Comparison of ENCODE assay signal across 24 mouse cellular contexts in genomic region chr5:31693191-31693590, GRCm38 (mm10). TPM values are rescaled to one million over a fixed set of nuclear protein-coding genes. Genes with fewer than 3 reads are reported as not detected.
DNase-seq lines count a peak whose midpoint lies in the region; ATAC-seq and TF ChIP-seq lines count a peak whose summit lies in the region.
"Had no signal": no experiment of that assay in that cellular context is flagged by ENCODE, and none has a peak within 500 bp of the region (broad histone marks: within the 10 kb centered on the region; RNA-seq: fewer than 3 reads in every experiment).

No protein-coding gene starts in this region.

- H3K4me1 ChIP-seq in embryonic facial prominence, embryonic 14.5 days (ENCODE audit: control insufficient read depth, insufficient read depth, low read length): peaks cover 5% of the 10 kb centered on the region
- H3K4me1 ChIP-seq in embryonic facial prominence, embryonic 10.5 days: peaks cover 7% of the 10 kb centered on the region
- 0 out of 2 replicates have a peak, but pooled peaks cover 3% of the 10 kb centered on the region for H3K4me1 ChIP-seq in lung, embryonic 14.5 days (ENCODE audit: insufficient read depth)
- no peaks in the 10 kb centered on the region for H3K4me1 ChIP-seq in heart, adult 2 months (ENCODE audit: control insufficient read depth, insufficient read depth, low read length)

- no peak overlapping the region for H3K4me2 ChIP-seq in embryonic facial prominence, embryonic 14.5 days (ENCODE audit: low read depth, low read length)
- H3K4me2 ChIP-seq in lung, embryonic 14.5 days: no peak overlapping the region
- H3K4me2 ChIP-seq: embryonic facial prominence, embryonic 15.5 days; forebrain, embryonic 12.5 days; forebrain, embryonic 15.5 days; heart, embryonic 11.5 days; hindbrain, embryonic 12.5 days; hindbrain, embryonic 15.5 days had no signal

- DNase-seq in embryonic facial prominence, embryonic 14.5 days (ENCODE audit: low spot score): peak; percentile 81
- DNase-seq in embryonic facial prominence, embryonic 10.5 days (ENCODE audit: low spot score): no peak
- peak; percentile 67 for DNase-seq in lung, embryonic 14.5 days
- no peak for DNase-seq in lung, postnatal 36 days
- DNase-seq in NIH3T3 (ENCODE audit: low read depth): peak; percentile 55
- DNase-seq in gastrocnemius, adult 18-20 months (ENCODE audit: low spot score): no peak
- no peak for DNase-seq in heart, adult 2 months
- DNase-seq: adrenal gland, adult 8-10 months; adrenal gland, postnatal 25 days; cerebellum, adult 11-12 months; cerebellum, adult 8-10 months; cerebellum, postnatal 10 days; cerebellum, postnatal 36 days; embryo, embryonic 11 days; gastrocnemius, postnatal 10 days; gastrocnemius, postnatal 36 days had no signal

- no peaks in the 10 kb centered on the region for H3K9me3 ChIP-seq in embryonic facial prominence, embryonic 14.5 days (ENCODE audit: control insufficient read depth, low read length)
- no peaks in the 10 kb centered on the region for H3K9me3 ChIP-seq in embryonic facial prominence, embryonic 10.5 days
- H3K9me3 ChIP-seq in lung, embryonic 14.5 days (ENCODE audit: low read depth, low read length): no peaks in the 10 kb centered on the region
- H3K9me3 ChIP-seq: embryonic facial prominence, embryonic 15.5 days; forebrain, embryonic 12.5 days; forebrain, embryonic 15.5 days; hindbrain, embryonic 12.5 days; hindbrain, embryonic 15.5 days had no signal

- H3K9ac ChIP-seq in embryonic facial prominence, embryonic 14.5 days (ENCODE audit: low read depth, low read length): no peak overlapping the region
- H3K9ac ChIP-seq in lung, embryonic 14.5 days: no peak overlapping the region
- H3K9ac ChIP-seq in heart, adult 2 months (ENCODE audit: low read depth, low read length): no peak overlapping the region
- H3K9ac ChIP-seq: embryonic facial prominence, embryonic 15.5 days; forebrain, embryonic 12.5 days; forebrain, embryonic 15.5 days; hindbrain, embryonic 12.5 days; hindbrain, embryonic 15.5 days had no signal

- H3K4me3 ChIP-seq in embryonic facial prominence, embryonic 14.5 days (ENCODE audit: low read depth, low read length): no peak overlapping the region
- H3K4me3 ChIP-seq in embryonic facial prominence, embryonic 10.5 days: no peak overlapping the region
- H3K4me3 ChIP-seq in lung, embryonic 14.5 days (ENCODE audit: low read depth, low read length): no peak overlapping the region
- no peak overlapping the region for H3K4me3 ChIP-seq in heart, adult 2 months
- H3K4me3 ChIP-seq: embryonic facial prominence, embryonic 15.5 days; erythroblast, embryonic 14.5 days; forebrain, embryonic 12.5 days; forebrain, embryonic 15.5 days; hindbrain, embryonic 12.5 days; hindbrain, embryonic 15.5 days had no signal

- no peaks in the 10 kb centered on the region for H3K36me3 ChIP-seq in embryonic facial prominence, embryonic 14.5 days (ENCODE audit: control insufficient read depth, insufficient read depth, low read length)
- H3K36me3 ChIP-seq in embryonic facial prominence, embryonic 10.5 days (replicated peaks): no peaks in the 10 kb centered on the region
- H3K36me3 ChIP-seq in lung, embryonic 14.5 days (ENCODE audit: insufficient read depth): no peaks in the 10 kb centered on the region
- no peaks in the 10 kb centered on the region for H3K36me3 ChIP-seq in heart, adult 2 months (ENCODE audit: control insufficient read depth, insufficient read depth, low read length)
- H3K36me3 ChIP-seq: embryonic facial prominence, embryonic 15.5 days; forebrain, embryonic 12.5 days; forebrain, embryonic 15.5 days; hindbrain, embryonic 12.5 days; hindbrain, embryonic 15.5 days had no signal

- TF ChIP-seq EP300 in heart, adult 2 months (IDR thresholded peaks at IDR 0.05; ENCODE audit: insufficient read depth, low read depth, low read length): no peak

- no peak for ATAC-seq in embryonic facial prominence, embryonic 14.5 days (ENCODE audit: low read depth)
- ATAC-seq in lung, embryonic 14.5 days (ENCODE audit: insufficient read depth): no peak
- ATAC-seq: activated CD4-positive, CD25-positive, alpha-beta regulatory T cell, adult 4 months; forebrain, embryonic 15.5 days had no signal

- H3K79me2 ChIP-seq in heart, adult 2 months (replicated peaks; ENCODE audit: control insufficient read depth, insufficient read depth, low read length): no peaks in the 10 kb centered on the region

- no peak for TF ChIP-seq CTCF in lung, embryonic 14.5 days (IDR thresholded peaks at IDR 0.05; ENCODE audit: low read depth)
- TF ChIP-seq CTCF in heart, adult 2 months (IDR thresholded peaks at IDR 0.05): no peak

- no peak overlapping the region for H3K27ac ChIP-seq in embryonic facial prominence, embryonic 14.5 days (replicated peaks; ENCODE audit: low read depth, low read length)
- H3K27ac ChIP-seq in embryonic facial prominence, embryonic 10.5 days (replicated peaks): no peak overlapping the region
- H3K27ac ChIP-seq in lung, embryonic 14.5 days (ENCODE audit: low read depth): no peak overlapping the region; the same call in 1 of the 2 replicates
- no peak overlapping the region for H3K27ac ChIP-seq in heart, adult 2 months
- H3K27ac ChIP-seq: embryonic facial prominence, embryonic 15.5 days; forebrain, embryonic 12.5 days; forebrain, embryonic 15.5 days; hindbrain, embryonic 12.5 days; hindbrain, embryonic 15.5 days had no signal

- TF ChIP-seq POLR2A in heart, adult 2 months (IDR thresholded peaks at IDR 0.05; ENCODE audit: insufficient read depth, low read depth, low read length): no peak

- no peaks in the 10 kb centered on the region for H3K27me3 ChIP-seq in embryonic facial prominence, embryonic 14.5 days (replicated peaks; ENCODE audit: control insufficient read depth, insufficient read depth, low read length)
- H3K27me3 ChIP-seq in embryonic facial prominence, embryonic 10.5 days (replicated peaks; ENCODE audit: low read depth, poor library complexity, severe bottlenecking): no peaks in the 10 kb centered on the region
- no peaks in the 10 kb centered on the region for H3K27me3 ChIP-seq in lung, embryonic 14.5 days (ENCODE audit: insufficient read depth, low read length)
- no peaks in the 10 kb centered on the region for H3K27me3 ChIP-seq in heart, adult 2 months (ENCODE audit: control insufficient read depth, insufficient read depth, low read length)
- H3K27me3 ChIP-seq: embryonic facial prominence, embryonic 15.5 days; forebrain, embryonic 12.5 days; forebrain, embryonic 15.5 days; hindbrain, embryonic 12.5 days; hindbrain, embryonic 15.5 days had no signal

- intact Hi-C loops in heart, adult 2 months (cut with DNase I): no loop called here

RNA-seq across cellular contexts. Expression of gene Rbks, which starts 4.2 kb away (rescaled TPM):
- polyA plus RNA-seq in embryonic facial prominence, embryonic 14.5 days (2014; fragmentation: Nextera tagmentation; extraction: Ambion mirVana): 3.6 TPM in 2 replicates
- polyA plus RNA-seq in embryonic facial prominence, embryonic 10.5 days (2016; fragmentation: Nextera tagmentation; extraction: Ambion mirVana): 4.1 and 4.9 TPM in 2 replicates
- polyA plus RNA-seq in lung, embryonic 14.5 days (2014; fragmentation: Nextera tagmentation; extraction: Ambion mirVana): 2.7 and 3.5 TPM in 2 replicates
- total RNA-seq in gastrocnemius, adult 18-20 months (2021): 1 to 10 TPM; 4.4 to 4.6 TPM
- 1 to 10 TPM; 4.3 to 4.4 TPM for total RNA-seq in heart, adult 2 months (2021)
- polyA plus RNA-seq in heart, adult 2 months (2012; rRNA removed): 2.3 and 2.7 TPM in 2 replicates

RNA-seq across cellular contexts. Expression of gene Babam2, which starts 4.3 kb away (rescaled TPM):
- polyA plus RNA-seq in embryonic facial prominence, embryonic 14.5 days (2014; fragmentation: Nextera tagmentation; extraction: Ambion mirVana): 37.6 and 38.0 TPM in 2 replicates
- 47.0 and 51.7 TPM in 2 replicates for polyA plus RNA-seq in embryonic facial prominence, embryonic 10.5 days (2016; fragmentation: Nextera tagmentation; extraction: Ambion mirVana)
- 39.2 and 43.9 TPM in 2 replicates for polyA plus RNA-seq in lung, embryonic 14.5 days (2014; fragmentation: Nextera tagmentation; extraction: Ambion mirVana)
- total RNA-seq in gastrocnemius, adult 18-20 months (2021): 10 to 100 TPM; 33.3 to 33.8 TPM
- total RNA-seq in heart, adult 2 months (2021): 10 to 100 TPM; 28.4 to 32.9 TPM
- polyA plus RNA-seq in heart, adult 2 months (2012; rRNA removed): 25.2 and 34.4 TPM in 2 replicates

Comparison
In these comparisons a context has a peak if more than half of its experiments do, and no peak if none do; other contexts are left out.
1. DNase-seq: peak in embryonic facial prominence, embryonic 14.5 days (single experiment), lung, embryonic 14.5 days (single experiment) and NIH3T3 (single experiment); none in embryonic facial prominence, embryonic 10.5 days (single experiment), lung, postnatal 36 days (single experiment), gastrocnemius, adult 18-20 months (single experiment) and heart, adult 2 months (0 of 2).